Mouse (Mus musculus) G1E (cell line): ENCODE results near the gene Elavl1. TPM values are rescaled to one million over a fixed set of nuclear protein-coding genes. Genes with fewer than 3 reads are reported as not detected.

ENCODE experiments used
- ATAC-seq: 2 replicates; pipeline ENCODE4 v1.8.0; 2016; ENCODE audit warnings: mild to moderate bottlenecking; ENCODE audit not compliant: insufficient number of reproducible peaks, poor library complexity, low FRiP score, severe bottlenecking; ENCODE audit errors: extremely low read depth
- DNase-seq: peaks from one replicate; pipeline ENCODE4 v3.0.0; 2012; ENCODE audit warnings: low spot score
- H3K27me3 ChIP-seq: 2 replicates; pipeline ENCODE4 v1.6.1; 2012; ENCODE audit warnings: mild to moderate bottlenecking, low read length, inconsistent platforms; ENCODE audit not compliant: insufficient read depth
- H3K36me3 ChIP-seq: replicated peaks from 2 replicates; pipeline ENCODE3; 2012; ENCODE audit warnings: mild to moderate bottlenecking, inconsistent platforms
- H3K4me1 ChIP-seq: 2 replicates; pipeline ENCODE4 v1.6.1; 2012; ENCODE audit warnings: low read depth, low read length, inconsistent platforms, mixed read lengths; ENCODE audit not compliant: insufficient read depth
- H3K4me3 ChIP-seq: 2 replicates; pipeline ENCODE4 v1.5.1; 2012; ENCODE audit warnings: low read depth, mild to moderate bottlenecking, inconsistent platforms, low read length, moderate library complexity, mixed read lengths
- H3K9me3 ChIP-seq: replicated peaks from 2 replicates; pipeline ENCODE4 v1.6.1; 2012; ENCODE audit warnings: inconsistent platforms
- CTCF ChIP-seq: IDR thresholded peaks from 2 replicates; pipeline ENCODE4 v1.5.1; 2012; ENCODE audit warnings: low read depth, low read length, inconsistent platforms, mixed read lengths
- GATA1 ChIP-seq: IDR thresholded peaks from 2 replicates; pipeline ENCODE4 v1.6.1; 2012; ENCODE audit warnings: borderline replicate concordance, low read length, inconsistent platforms, mixed read lengths
- GATA2 ChIP-seq: IDR thresholded peaks from 2 replicates; pipeline ENCODE4 v1.6.1; 2012; ENCODE audit warnings: low read depth, low read length, inconsistent platforms, borderline replicate concordance
- POLR2AphosphoS5 ChIP-seq: IDR thresholded peaks from 2 replicates; pipeline ENCODE4 v1.6.1; 2012; ENCODE audit warnings: low read depth, low read length, inconsistent platforms; ENCODE audit not compliant: insufficient replicate concordance
- TAL1 ChIP-seq: conservative IDR thresholded peaks from 2 replicates; pipeline ENCODE4 v1.6.1; 2012; ENCODE audit warnings: low read depth, low read length, inconsistent platforms, mixed read lengths
- polyA plus RNA-seq: library from polyadenylated mRNA; stranded (reverse); fragments of >175 nt; gene quantifications from 2 replicates; pipeline ENCODE4 v1.2.3, GENCODE M21; 2012
- total RNA-seq, 2 experiments: library from RNA; stranded (forward) in 1 of 2; stranded (reverse) in 1 of 2; fragments of 200-1000 nt in 1 of 2; fragments of >200 nt in 1 of 2; fragmentation: Nextera tagmentation in 1 of 2; gene quantifications; 2 replicates each; pipeline ENCODE4 v1.2.3; 2014 to 2017

Gene Elavl1
- total and polyA plus RNA-seq, 3 experiments: 98.1 to 168 (median 125) TPM

DNA sequence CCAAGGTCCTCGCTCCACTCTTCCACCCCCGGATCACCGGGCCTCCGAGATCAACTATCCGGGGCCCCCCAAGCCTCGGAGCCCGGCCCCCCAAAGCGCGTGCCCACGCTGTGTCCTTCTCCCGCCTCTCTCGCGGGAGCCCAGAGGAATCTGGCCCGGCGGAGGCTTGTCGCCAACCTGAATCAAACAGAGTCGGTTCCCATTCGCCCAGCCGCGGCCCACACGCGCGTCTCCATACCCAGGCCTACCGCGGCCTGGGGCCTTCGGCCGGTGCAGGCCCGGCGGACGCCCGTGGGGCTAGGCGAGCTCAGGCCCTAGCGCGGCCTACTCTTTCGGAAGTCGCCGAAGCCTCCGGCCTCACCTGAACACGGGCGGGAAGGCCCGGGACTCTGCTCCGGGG is 688 bp downstream of the Elavl1 start:
- Histone ChIP-seq H3K27me3 (no peaks in the 10 kb centered on the region), H3K36me3 (peaks cover 66% of the 10 kb centered on the region), H3K4me1 (peaks cover 73% of the 10 kb centered on the region), H3K4me3 (peak overlapping the region; percentile 86), H3K9me3 (no peaks in the 10 kb centered on the region)
- ATAC-seq (no peak), DNase-seq (peak; percentile 55)
- TF ChIP-seq GATA1 (no peak), GATA2 (no peak), POLR2AphosphoS5 (no peak), TAL1 (no peak), CTCF (no peak)

DNA sequence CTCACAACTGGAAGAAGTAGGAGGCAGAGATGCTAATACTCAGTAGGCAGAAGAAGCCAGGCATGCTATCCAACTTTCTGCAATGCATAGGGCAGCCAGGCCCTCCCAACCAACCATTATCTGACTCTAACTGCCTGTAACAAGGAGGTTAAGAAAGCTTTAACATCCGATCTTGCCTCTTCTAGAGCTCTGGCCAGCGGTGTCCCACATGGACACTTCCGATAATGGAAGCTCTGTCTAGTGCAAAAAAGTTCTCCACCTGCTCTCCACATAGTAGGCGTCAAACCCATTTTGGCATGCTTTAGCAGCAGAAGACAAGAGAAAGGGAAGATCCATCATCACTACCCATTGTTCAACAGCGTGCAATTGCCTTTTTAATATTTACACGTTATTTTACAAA is 1.3 kb downstream of the Elavl1 start:
- TF ChIP-seq POLR2AphosphoS5 (no peak), TAL1 (no peak), CTCF (no peak), GATA1 (no peak), GATA2 (no peak)
- Histone ChIP-seq H3K9me3 (no peaks in the 10 kb centered on the region), H3K4me1 (peaks cover 75% of the 10 kb centered on the region), H3K27me3 (no peaks in the 10 kb centered on the region), H3K4me3 (peak overlapping the region; percentile 86), H3K36me3 (peaks cover 66% of the 10 kb centered on the region)
- ATAC-seq (no peak), DNase-seq (no peak)

DNA sequence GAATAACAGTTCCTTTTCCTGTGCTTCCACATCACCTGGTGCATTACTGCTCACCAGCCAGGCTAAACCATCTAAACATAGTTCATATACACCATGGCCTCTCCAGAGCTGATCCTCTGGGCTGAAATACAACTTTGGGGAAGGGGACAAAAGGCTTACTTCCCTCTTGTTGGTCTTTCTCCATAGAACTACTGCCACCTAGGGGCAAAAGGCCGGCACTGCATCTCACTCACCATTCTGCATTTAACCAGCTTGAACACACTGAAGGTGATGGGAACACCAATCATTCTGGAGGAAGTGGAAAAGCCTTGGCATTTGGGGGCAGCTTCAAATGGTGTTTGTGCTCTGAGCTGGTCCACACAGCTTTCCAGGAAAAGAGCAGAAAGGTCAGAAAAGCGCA is 2.7 kb downstream of the Elavl1 start:
- Histone ChIP-seq H3K4me1 (peaks cover 65% of the 10 kb centered on the region), H3K36me3 (peaks cover 60% of the 10 kb centered on the region)
- no peak for ATAC-seq

DNA sequence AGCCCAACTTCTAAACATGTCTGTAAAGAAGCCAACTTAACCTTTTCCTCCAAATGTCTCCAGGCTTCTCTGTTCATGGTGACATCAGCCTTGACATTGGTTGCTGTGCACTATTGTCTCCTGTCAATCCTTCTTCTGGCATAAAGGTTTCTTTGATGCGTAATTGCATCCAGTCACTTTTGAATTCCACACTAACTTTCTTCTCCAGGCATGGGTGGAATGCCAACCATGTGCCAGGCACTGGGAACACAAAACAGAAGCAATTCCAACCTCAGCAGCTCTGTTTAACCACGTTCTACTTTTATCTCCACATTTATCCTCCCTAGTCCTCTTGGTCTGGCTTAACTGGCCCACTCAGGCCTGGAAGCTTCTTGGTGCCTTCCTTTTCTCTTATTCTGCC is 4.2 kb downstream of the Elavl1 start:
- Histone ChIP-seq H3K4me3 (no peak overlapping the region), H3K9me3 (no peaks in the 10 kb centered on the region), H3K27me3 (no peaks in the 10 kb centered on the region), H3K4me1 (peaks cover 56% of the 10 kb centered on the region), H3K36me3 (peaks cover 54% of the 10 kb centered on the region)
- no peak for ATAC-seq
- TF ChIP-seq GATA2 (no peak), GATA1 (no peak), TAL1 (no peak), CTCF (no peak), POLR2AphosphoS5 (no peak)
- DNase-seq: no peak

More for the DNA sequence above, 2.7 kb downstream of the Elavl1 start:
- DNase-seq: peak; percentile 33
- Histone ChIP-seq H3K9me3 (no peaks in the 10 kb centered on the region), H3K4me3 (no peak overlapping the region; the same call in 1 of the 2 replicates), H3K27me3 (no peaks in the 10 kb centered on the region)
- TF ChIP-seq POLR2AphosphoS5 (no peak), GATA1 (no peak), GATA2 (no peak), CTCF (peak; percentile 88), TAL1 (no peak)

DNA sequence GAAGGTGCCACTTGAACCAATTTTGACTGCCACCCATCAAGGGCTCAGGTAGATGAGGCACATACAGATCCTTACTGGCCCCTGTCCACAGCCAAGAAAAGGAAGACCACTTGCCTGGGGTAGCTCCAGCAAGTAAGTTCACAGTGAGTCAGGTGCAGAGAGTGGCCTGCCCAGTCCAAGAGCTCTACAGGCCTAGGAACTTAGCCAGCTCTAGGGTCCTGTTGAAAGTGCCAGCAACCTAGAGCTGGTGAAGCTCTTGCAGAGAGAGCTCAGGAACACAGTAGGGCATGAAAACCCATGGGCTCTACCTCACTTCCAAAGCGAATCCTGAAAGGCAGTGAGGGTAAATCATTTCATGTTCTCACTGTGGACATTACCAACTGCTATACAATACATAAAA is 4.8 kb downstream of the Elavl1 start:
- no peak for ATAC-seq
- Histone ChIP-seq H3K27me3 (no peaks in the 10 kb centered on the region), H3K9me3 (no peaks in the 10 kb centered on the region), H3K4me1 (peaks cover 55% of the 10 kb centered on the region), H3K36me3 (peaks cover 58% of the 10 kb centered on the region), H3K4me3 (no peak overlapping the region; the same call in 1 of the 2 replicates)
- no peak for DNase-seq
- TF ChIP-seq TAL1: no peak

DNA sequence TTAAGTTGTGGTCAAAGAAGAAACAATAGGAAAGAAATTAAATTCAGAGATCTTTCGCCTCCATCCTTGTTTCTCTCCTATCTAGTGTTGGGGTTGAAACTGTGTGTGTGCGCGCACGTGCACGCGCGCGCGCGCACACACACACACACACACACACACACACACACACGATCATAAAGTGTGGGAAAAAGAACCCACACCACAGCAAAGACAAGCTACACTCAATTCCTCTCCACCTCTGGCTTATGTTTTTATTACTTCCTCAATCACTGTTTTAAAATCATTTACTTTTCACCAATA is 5.7 kb downstream of the Elavl1 start:
- Histone ChIP-seq H3K36me3 (peaks cover 59% of the 10 kb centered on the region), H3K9me3 (no peaks in the 10 kb centered on the region), H3K4me1 (peaks cover 55% of the 10 kb centered on the region), H3K4me3 (no peak overlapping the region; the same call in 1 of the 2 replicates), H3K27me3 (no peaks in the 10 kb centered on the region)
- ATAC-seq (no peak), DNase-seq (no peak)
- no peak for TF ChIP-seq GATA2
- TF ChIP-seq POLR2AphosphoS5: no peak

DNA sequence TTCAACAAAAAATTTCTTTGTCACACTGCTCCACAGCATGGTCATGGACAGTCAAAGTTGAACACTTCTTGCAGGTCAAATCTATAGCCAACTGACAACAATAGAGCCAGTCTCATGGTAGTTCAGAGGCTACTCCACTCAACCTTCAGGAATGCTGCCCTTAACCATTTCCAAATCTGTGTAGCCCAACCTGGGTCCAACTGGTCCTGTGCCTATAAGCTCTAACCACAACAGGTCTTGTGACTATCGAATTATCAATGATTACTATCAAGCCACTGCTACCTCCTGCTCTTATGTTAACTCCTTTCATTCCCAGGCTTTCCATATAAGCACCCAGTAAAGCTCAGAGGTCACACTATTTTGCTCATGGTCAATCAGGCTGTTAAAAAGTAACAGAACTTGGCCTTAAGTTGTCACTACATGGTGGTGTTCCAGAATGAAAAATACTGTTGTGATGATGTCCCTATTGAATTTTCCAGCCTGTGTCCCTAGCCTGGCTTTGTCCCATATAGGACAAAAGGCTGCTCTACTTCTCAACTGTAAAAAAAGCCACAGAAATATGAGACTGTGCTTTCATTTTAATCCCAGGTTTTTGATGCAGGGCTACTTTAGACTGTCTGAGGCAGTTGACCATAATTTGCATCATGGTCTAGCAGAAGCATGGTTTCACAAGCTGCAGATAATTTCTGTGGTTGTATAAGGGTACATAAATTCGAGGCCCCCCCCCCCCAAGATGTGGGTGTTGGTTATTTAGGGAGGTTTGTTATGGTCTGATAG is 6.2 kb downstream of the Elavl1 start:
- TF ChIP-seq POLR2AphosphoS5 (no peak), GATA2 (no peak), TAL1 (no peak), GATA1 (no peak), CTCF (no peak)
- peaks cover 60% of the 10 kb centered on the region for H3K4me1 ChIP-seq

More for the DNA sequence above, 6.2 kb downstream of the Elavl1 start:
- Histone ChIP-seq H3K9me3 (no peaks in the 10 kb centered on the region), H3K27me3 (no peaks in the 10 kb centered on the region), H3K4me3 (no peak overlapping the region; the same call in 1 of the 2 replicates), H3K36me3 (peaks cover 64% of the 10 kb centered on the region)
- no peak for DNase-seq
- ATAC-seq: no peak
